Comparison of ENCODE assay signal across 8 mouse cellular contexts in genomic region chr6:72099281-72099680, GRCm38 (mm10). TPM values are rescaled to one million over a fixed set of nuclear protein-coding genes. Genes with fewer than 3 reads are reported as not detected.
DNase-seq lines count a peak whose midpoint lies in the region; ATAC-seq and TF ChIP-seq lines count a peak whose summit lies in the region.

No protein-coding gene starts in this region.

- H3K9ac ChIP-seq in neural tube, embryonic 11.5 days (ENCODE audit: low read length), result no peak overlapping the region
- no peak overlapping the region for H3K9ac ChIP-seq in limb, embryonic 13.5 days

- no peak overlapping the region for H3K27ac ChIP-seq in neural tube, embryonic 11.5 days (ENCODE audit: low read depth, low read length)
- H3K27ac ChIP-seq in limb, embryonic 13.5 days, result no peak overlapping the region
- H3K27ac ChIP-seq in olfactory bulb, adult 2 months (ENCODE audit: insufficient read depth, low read depth, low read length), result no peak overlapping the region

- peak; percentile 58 for DNase-seq in cerebellum, adult 9-10 months
- DNase-seq in cerebellum, postnatal 4 days (ENCODE audit: low spot score in 2 of 2), result no peak
- no peak for DNase-seq in neural tube, embryonic 11.5 days (ENCODE audit: low spot score)
- DNase-seq in neural tube, embryonic 10.5 days (ENCODE audit: extremely low spot score, low spot score), result no peak
- no peak for DNase-seq in thymus, postnatal 10 days (ENCODE audit: low spot score in 2 of 2)
- no peak for DNase-seq in kidney, adult 9 months

- H3K9me3 ChIP-seq in neural tube, embryonic 11.5 days (ENCODE audit: control insufficient read depth, low read length), result no peaks in the 10 kb centered on the region
- H3K9me3 ChIP-seq in limb, embryonic 13.5 days, result no peaks in the 10 kb centered on the region

- TF ChIP-seq POLR2A in olfactory bulb, adult 2 months (IDR thresholded peaks at IDR 0.05; ENCODE audit: insufficient read depth, low read depth, low read length), result no peak

- no peak for ATAC-seq in neural tube, embryonic 11.5 days (ENCODE audit: insufficient read depth, low FRiP score, low TSS enrichment)
- no peak for ATAC-seq in limb, embryonic 13.5 days (ENCODE audit: low FRiP score, low read depth)

- H3K4me1 ChIP-seq in neural tube, embryonic 11.5 days (ENCODE audit: control insufficient read depth, insufficient read depth, low read length), result 0 out of 2 replicates have a peak, but pooled peaks cover 4% of the 10 kb centered on the region
- H3K4me1 ChIP-seq in limb, embryonic 13.5 days, result peaks cover 48% of the 10 kb centered on the region
- H3K4me1 ChIP-seq in olfactory bulb, adult 2 months (ENCODE audit: control insufficient read depth, insufficient read depth, low read length), result peaks cover 18% of the 10 kb centered on the region

- no peaks in the 10 kb centered on the region for H3K27me3 ChIP-seq in neural tube, embryonic 11.5 days (ENCODE audit: control insufficient read depth, insufficient read depth, low read length)
- no peaks in the 10 kb centered on the region for H3K27me3 ChIP-seq in limb, embryonic 13.5 days

- TF ChIP-seq CTCF in olfactory bulb, adult 2 months (IDR thresholded peaks at IDR 0.05; ENCODE audit: insufficient read depth, low read depth, low read length), result no peak

- H3K4me2 ChIP-seq in neural tube, embryonic 11.5 days (ENCODE audit: low read depth), result peak overlapping the region; percentile 94; the same call in 1 of the 2 replicates
- H3K4me2 ChIP-seq in limb, embryonic 13.5 days (replicated peaks), result peak overlapping the region; percentile 95

- H3K36me3 ChIP-seq in neural tube, embryonic 11.5 days (ENCODE audit: control insufficient read depth, insufficient read depth, low read length), result no peaks in the 10 kb centered on the region
- no peaks in the 10 kb centered on the region for H3K36me3 ChIP-seq in limb, embryonic 13.5 days

- H3K4me3 ChIP-seq in neural tube, embryonic 11.5 days (ENCODE audit: low read depth, low read length), result no peak overlapping the region
- H3K4me3 ChIP-seq in limb, embryonic 13.5 days, result peak overlapping the region; percentile 79
- H3K4me3 ChIP-seq in olfactory bulb, adult 2 months (ENCODE audit: insufficient read depth, low read depth, low read length), result peak overlapping the region; percentile 22

- WGBS in neural tube, embryonic 11.5 days, result 80% methylated on average over 3 of the region's 3 CpGs
- WGBS in limb, embryonic 13.5 days, result 68% methylated on average over 3 of the region's 3 CpGs
- WGBS in olfactory bulb, adult 2 months, result 54% methylated on average over 3 of the region's 3 CpGs

RNA-seq across cellular contexts. Expression of gene St3gal5, which starts 1.9 kb away (rescaled TPM):
- polyA plus RNA-seq in neural tube, embryonic 11.5 days (2014; fragmentation: Nextera tagmentation; extraction: Ambion mirVana), result 44.6 TPM in 2 replicates
- 30.6 and 31.2 TPM in 2 replicates for polyA plus RNA-seq in limb, embryonic 13.5 days (2015; fragmentation: Nextera tagmentation; extraction: Ambion mirVana)
- polyA plus RNA-seq in olfactory bulb, adult 2 months (2012; ENCODE audit: insufficient read depth, insufficient read length, low replicate concordance, missing spikeins), result not detected in 2 replicates
